Mouse (Mus musculus) thymus, postnatal 25 days (tissue): ENCODE results near the gene Lca5l.

Experiments
- DNase-seq: peaks from one replicate; pipeline ENCODE4 v3.0.0; 2022

Lca5l gene

GRCm38 (mm10) chr16:96110655-96111345 is 81.3 kb downstream of the Lca5l start:
- DNase-seq, result no peak

DNA sequence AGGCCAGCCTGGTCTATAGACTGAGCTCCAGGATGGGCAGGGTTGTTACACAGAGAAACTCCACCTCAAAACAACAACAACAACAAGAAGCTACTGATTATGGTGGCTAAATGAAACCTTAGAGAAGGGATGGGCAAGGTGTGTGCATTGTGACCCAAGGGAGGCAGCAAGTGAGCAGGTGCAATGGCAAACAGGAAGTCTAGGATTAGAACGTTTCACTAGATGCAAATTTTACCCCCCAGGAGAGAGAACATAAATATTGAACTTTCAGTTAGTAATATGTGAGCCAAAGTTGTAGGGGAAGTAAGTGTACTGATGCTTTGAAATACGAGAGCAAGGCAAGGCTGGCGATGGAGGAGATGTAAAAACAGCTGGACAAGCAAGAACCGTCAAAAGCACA is 82.4 kb downstream of the Lca5l start:
- DNase-seq, result no peak
